Mouse (Mus musculus) stomach, embryonic 14.5 days (tissue): ENCODE results near the gene Pigl. TPM values are rescaled to one million over a fixed set of nuclear protein-coding genes. Genes with fewer than 3 reads are reported as not detected.

Experiments used
- ATAC-seq: fragments of 200-750 bp; cut with Nextera tagmentation; 2 replicates; pipeline ENCODE4 v1.8.0; 2017; ENCODE audit warnings: low read depth, moderate TSS enrichment; ENCODE audit not compliant: insufficient number of reproducible peaks, insufficient read depth, low FRiP score
- H3K27ac ChIP-seq: fragments of 300-500 bp; sonication (generic); 2 replicates; pipeline ENCODE4 v1.5.1; 2014; ENCODE audit warnings: mild to moderate bottlenecking, low read length, moderate library complexity, mixed read lengths
- H3K27me3 ChIP-seq: fragments of 300-500 bp; sonication (generic); 2 replicates; pipeline ENCODE4 v1.6.1; 2014; ENCODE audit warnings: low read length, control low read depth, mixed read lengths; ENCODE audit not compliant: control insufficient read depth, insufficient read depth
- H3K36me3 ChIP-seq: fragments of 300-500 bp; sonication (generic); 2 replicates; pipeline ENCODE4 v1.6.1; 2014; ENCODE audit warnings: mild to moderate bottlenecking, control low read depth, low read length, moderate library complexity, mixed read lengths; ENCODE audit not compliant: control insufficient read depth, insufficient read depth
- H3K4me1 ChIP-seq: fragments of 300-500 bp; sonication (generic); 2 replicates; pipeline ENCODE4 v1.6.1; 2014; ENCODE audit warnings: low read length, control low read depth, mixed read lengths; ENCODE audit not compliant: control insufficient read depth, insufficient read depth
- H3K4me2 ChIP-seq: fragments of 300-500 bp; sonication (generic); replicated peaks from 2 replicates; pipeline ENCODE4 v1.6.1; 2014; ENCODE audit warnings: low read depth, low read length, control low read depth
- H3K4me3 ChIP-seq: fragments of 300-500 bp; sonication (generic); 2 replicates; pipeline ENCODE4 v1.5.1; 2014; ENCODE audit warnings: low read depth, low read length, control low read depth
- H3K9ac ChIP-seq: fragments of 300-500 bp; sonication (generic); replicated peaks from 2 replicates; pipeline ENCODE4 v1.6.1; 2014; ENCODE audit warnings: low read depth, mild to moderate bottlenecking, control low read depth, low read length, moderate library complexity, mixed read lengths
- H3K9me3 ChIP-seq: fragments of 300-500 bp; sonication (generic); 2 replicates; pipeline ENCODE4 v1.6.1; 2016; ENCODE audit warnings: low read depth, low read length, control low read depth; ENCODE audit not compliant: control insufficient read depth
- WGBS: fragments of 180-500 bp; shearing (Covaris S2); extraction: QIAGEN DNeasy Blood & Tissue Kit; methylation state at CpG from one replicate; pipeline ENCODE4 v1.1.7; 2014; 5-methylcytosine and 5-hydroxymethylcytosine counted together
- polyA plus RNA-seq: library from polyadenylated mRNA; unstranded; fragments of >200 nt; fragmentation: Nextera tagmentation; extraction: Ambion mirVana; gene quantifications from 2 replicates; pipeline ENCODE4 v1.2.1, GENCODE M21; 2014

The Pigl gene
- polyA plus RNA-seq, 1 experiment from 2014 or later, result 11.1 TPM

GRCm38 (mm10) chr11:62553186-62553585 lies 94.9 kb downstream of the Pigl start:
- H3K36me3 ChIP-seq, result peaks cover 17% of the 10 kb centered on the region; the same call in 1 of the 2 replicates
- peak overlapping the region; percentile 23; the same call in 1 of the 2 replicates for H3K9ac ChIP-seq
- peaks cover 19% of the 10 kb centered on the region; the same call in 1 of the 2 replicates for H3K4me1 ChIP-seq
- ATAC-seq, result no peak
- no peaks in the 10 kb centered on the region for H3K27me3 ChIP-seq
- no peak overlapping the region for H3K27ac ChIP-seq
- WGBS, result 18% methylated on average over 1 of the region's 1 CpGs
- H3K4me3 ChIP-seq, result peak overlapping the region; percentile 46
- no peaks in the 10 kb centered on the region for H3K9me3 ChIP-seq
- peak overlapping the region; percentile 87 for H3K4me2 ChIP-seq

GRCm38 (mm10) chr11:62553633-62554032 lies 95.4 kb downstream of the Pigl start:
- WGBS, result 75% methylated on average over 5 of the region's 5 CpGs

GRCm38 (mm10) chr11:62554163-62554855 lies 96.0 kb downstream of the Pigl start:
- Histone ChIP-seq H3K9me3 (no peaks in the 10 kb centered on the region), H3K4me3 (peak overlapping the region; percentile 46), H3K36me3 (peaks cover 17% of the 10 kb centered on the region; the same call in 1 of the 2 replicates), H3K27me3 (no peaks in the 10 kb centered on the region), H3K27ac (no peak overlapping the region), H3K4me2 (peak overlapping the region; percentile 87), H3K4me1 (peaks cover 18% of the 10 kb centered on the region; the same call in 1 of the 2 replicates), H3K9ac (0 out of 2 replicates have a peak overlapping the region, but pooled peaks have one; percentile 10)
- 74% methylated on average over 5 of the region's 5 CpGs for WGBS
- no peak for ATAC-seq

More at GRCm38 (mm10) chr11:62553633-62554032, 95.4 kb downstream of the Pigl start:
- peaks cover 19% of the 10 kb centered on the region; the same call in 1 of the 2 replicates for H3K4me1 ChIP-seq
- H3K4me2 ChIP-seq, result peak overlapping the region; percentile 87
- H3K27ac ChIP-seq, result no peak overlapping the region
- H3K36me3 ChIP-seq, result peaks cover 17% of the 10 kb centered on the region; the same call in 1 of the 2 replicates
- no peaks in the 10 kb centered on the region for H3K9me3 ChIP-seq
- H3K9ac ChIP-seq, result peak overlapping the region; percentile 23; the same call in 1 of the 2 replicates
- ATAC-seq, result no peak
- H3K4me3 ChIP-seq, result peak overlapping the region; percentile 46
- no peaks in the 10 kb centered on the region for H3K27me3 ChIP-seq

- peaks cover 17% of the 10 kb centered on the region; the same call in 1 of the 2 replicates for H3K36me3 ChIP-seq
- H3K4me1 ChIP-seq, result peaks cover 14% of the 10 kb centered on the region; the same call in 1 of the 2 replicates
- no peak for ATAC-seq
- no peaks in the 10 kb centered on the region for H3K9me3 ChIP-seq
- H3K4me3 ChIP-seq, result peak overlapping the region; percentile 46; the same call in 1 of the 2 replicates
- H3K9ac ChIP-seq, result no peak overlapping the region
- H3K27ac ChIP-seq, result no peak overlapping the region
- peak overlapping the region; percentile 87; the same call in 1 of the 2 replicates for H3K4me2 ChIP-seq
- no peaks in the 10 kb centered on the region for H3K27me3 ChIP-seq
These were observed 96.8 kb downstream of the Pigl start for GRCm38 (mm10) chr11:62554934-62555517.

- Histone ChIP-seq H3K27ac (no peak overlapping the region), H3K9me3 (no peaks in the 10 kb centered on the region)
These were observed 97.7 kb downstream of the Pigl start for GRCm38 (mm10) chr11:62555896-62556412.

GRCm38 (mm10) chr11:62557205-62557604 lies 98.9 kb downstream of the Pigl start:
- Histone ChIP-seq H3K27ac (no peak overlapping the region), H3K4me1 (peaks cover 14% of the 10 kb centered on the region; the same call in 1 of the 2 replicates), H3K9me3 (no peaks in the 10 kb centered on the region), H3K36me3 (peaks cover 17% of the 10 kb centered on the region; the same call in 1 of the 2 replicates), H3K4me3 (no peak overlapping the region), H3K9ac (no peak overlapping the region), H3K27me3 (no peaks in the 10 kb centered on the region), H3K4me2 (no peak overlapping the region)
- no peak for ATAC-seq
- WGBS, result 55% methylated on average over 5 of the region's 5 CpGs

More at GRCm38 (mm10) chr11:62555896-62556412, 97.7 kb downstream of the Pigl start:
- Histone ChIP-seq H3K4me2 (no peak overlapping the region), H3K9ac (no peak overlapping the region), H3K27me3 (no peaks in the 10 kb centered on the region), H3K4me1 (peaks cover 14% of the 10 kb centered on the region; the same call in 1 of the 2 replicates), H3K36me3 (peaks cover 17% of the 10 kb centered on the region; the same call in 1 of the 2 replicates), H3K4me3 (no peak overlapping the region)
- no peak for ATAC-seq

GRCm38 (mm10) chr11:62558152-62558551 lies 99.9 kb downstream of the Pigl start:
- peaks cover 16% of the 10 kb centered on the region; the same call in 1 of the 2 replicates for H3K36me3 ChIP-seq
- no peak overlapping the region for H3K27ac ChIP-seq
- 42% methylated on average over 2 of the region's 2 CpGs for WGBS
- H3K27me3 ChIP-seq, result no peaks in the 10 kb centered on the region
- H3K9ac ChIP-seq, result no peak overlapping the region
- peaks cover 14% of the 10 kb centered on the region; the same call in 1 of the 2 replicates for H3K4me1 ChIP-seq
- no peak overlapping the region for H3K4me2 ChIP-seq
- no peaks in the 10 kb centered on the region for H3K9me3 ChIP-seq
- H3K4me3 ChIP-seq, result no peak overlapping the region
- ATAC-seq, result no peak

GRCm38 (mm10) chr11:62558961-62559646 lies 100.8 kb downstream of the Pigl start:
- Histone ChIP-seq H3K4me1 (peaks cover 9% of the 10 kb centered on the region; the same call in 1 of the 2 replicates), H3K4me2 (no peak overlapping the region), H3K36me3 (peaks cover 6% of the 10 kb centered on the region; the same call in 1 of the 2 replicates), H3K9me3 (no peaks in the 10 kb centered on the region), H3K4me3 (no peak overlapping the region), H3K27me3 (no peaks in the 10 kb centered on the region), H3K27ac (no peak overlapping the region), H3K9ac (no peak overlapping the region)
- 53% methylated on average over 6 of the region's 6 CpGs for WGBS
- ATAC-seq, result no peak
